Mouse (Mus musculus) adrenal gland, postnatal 4 days (tissue): ENCODE data around the gene Padi2. TPM values are rescaled to one million over a fixed set of nuclear protein-coding genes. Genes with fewer than 3 reads are reported as not detected.
A peak's percentile ranks its signal among the peaks of the same experiment; 100 is the strongest.

ENCODE experiments used
- DNase-seq, 2 experiments: peaks; one replicate each; pipeline ENCODE4 v3.0.0; 2021 to 2022; ENCODE audit warnings: low spot score in 2 of 2, mixed read lengths in 2 of 2
- total RNA-seq, 2 experiments: library from RNA; stranded (reverse); gene quantifications; 2 replicates each; pipeline ENCODE4 v1.2.3; 2021

Padi2 gene
- total RNA-seq, 2 experiments from 2014 or later: 6.7 to 9.5 TPM

GRCm38 (mm10) chr4:140919974-140920836 lies 14.1 kb downstream of the Padi2 start:
- DNase-seq: no peak

DNA sequence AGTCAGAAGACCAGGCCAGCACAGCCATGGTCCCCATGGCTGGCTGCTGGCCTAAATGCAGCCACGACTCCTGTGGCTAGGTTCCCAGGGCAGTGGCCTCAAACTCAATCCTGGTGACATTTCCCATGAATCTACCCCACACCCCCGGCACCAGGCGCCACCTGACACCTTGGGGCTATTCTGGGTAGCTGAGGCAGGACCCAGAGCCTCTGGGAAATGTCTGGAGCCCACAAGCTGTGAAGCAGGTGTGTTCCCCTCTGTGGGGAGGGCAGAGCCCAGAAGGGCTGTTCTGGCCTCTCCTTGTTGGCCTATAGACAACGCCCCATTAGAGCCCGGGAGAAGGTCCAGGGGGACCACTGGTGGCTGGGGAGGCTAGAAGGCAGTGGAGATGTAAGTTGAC lies 16.4 kb downstream of the Padi2 start:
- DNase-seq: no peak

- DNase-seq: no peak
Observed at GRCm38 (mm10) chr4:140925648-140926047, 19.5 kb downstream of the Padi2 start.

DNA sequence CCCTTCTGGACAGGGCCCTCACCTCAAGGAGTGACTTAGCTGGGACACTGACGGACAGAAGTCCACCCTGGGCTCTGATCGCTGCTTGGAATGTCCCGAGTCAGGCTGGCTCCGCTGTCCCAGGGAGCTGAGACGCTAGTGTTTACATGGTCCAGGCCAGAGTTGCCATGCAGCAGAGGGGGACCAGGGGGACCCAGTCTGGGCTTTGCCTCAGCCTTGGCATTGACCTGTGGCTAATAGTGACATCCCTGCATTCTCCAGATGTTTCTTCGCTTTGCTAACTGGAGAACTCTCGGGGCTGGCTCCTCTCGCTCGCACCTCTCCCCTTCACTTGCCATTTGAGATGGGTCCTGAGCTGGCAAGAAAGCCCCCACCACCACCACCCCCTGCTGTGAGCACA lies 22.2 kb downstream of the Padi2 start:
- DNase-seq: no peak

DNA sequence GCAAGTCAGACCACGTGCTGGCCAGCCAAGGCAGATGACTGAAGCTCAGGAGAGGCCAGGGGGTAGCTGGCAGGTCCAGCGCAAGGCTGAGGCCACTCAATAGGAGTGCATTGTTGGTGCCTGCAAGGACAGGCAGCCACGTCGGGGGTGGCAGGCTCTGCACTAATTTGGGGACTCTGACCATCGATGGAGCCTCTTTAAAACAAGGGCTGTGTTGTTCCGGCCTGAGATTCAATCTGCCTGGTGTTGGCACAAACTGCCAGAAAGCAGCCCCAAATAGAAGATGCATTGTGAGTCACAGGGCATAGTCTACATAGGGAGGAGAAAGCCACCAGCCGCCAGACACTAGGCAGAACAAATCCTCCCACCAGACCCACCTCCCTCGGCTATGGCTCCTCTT lies 23.6 kb downstream of the Padi2 start:
- no peak for DNase-seq

- no peak for DNase-seq
Observed at GRCm38 (mm10) chr4:140930900-140931470, 24.8 kb downstream of the Padi2 start.

- no peak for DNase-seq
Observed at GRCm38 (mm10) chr4:140935643-140936042, 29.5 kb downstream of the Padi2 start.

- no peak for DNase-seq
Observed at GRCm38 (mm10) chr4:140944356-140944755, 38.2 kb downstream of the Padi2 start.

DNA sequence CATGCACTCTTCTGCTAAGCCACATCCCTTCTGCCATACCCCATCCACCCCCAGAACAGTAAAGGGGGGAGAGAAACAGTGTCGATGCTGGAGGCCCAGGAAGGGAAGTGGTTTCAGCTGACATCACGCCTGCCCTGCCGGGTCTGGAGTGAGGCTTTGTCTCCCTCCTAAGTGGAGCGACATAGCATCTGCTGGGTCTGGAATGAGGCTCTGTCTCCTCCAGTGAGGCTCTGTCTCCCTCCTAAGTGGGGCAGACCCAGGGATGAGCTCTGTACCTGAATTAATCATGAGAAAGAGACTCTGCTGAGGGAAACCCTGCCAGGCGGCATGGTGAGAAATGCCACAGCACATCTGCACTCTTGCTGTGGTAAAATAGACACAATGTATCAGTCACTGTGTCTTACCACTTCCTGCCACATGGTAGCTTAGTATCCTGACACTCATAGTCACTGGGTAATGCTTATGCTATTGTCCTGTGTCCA lies 38.9 kb downstream of the Padi2 start:
- no peak for DNase-seq

DNA sequence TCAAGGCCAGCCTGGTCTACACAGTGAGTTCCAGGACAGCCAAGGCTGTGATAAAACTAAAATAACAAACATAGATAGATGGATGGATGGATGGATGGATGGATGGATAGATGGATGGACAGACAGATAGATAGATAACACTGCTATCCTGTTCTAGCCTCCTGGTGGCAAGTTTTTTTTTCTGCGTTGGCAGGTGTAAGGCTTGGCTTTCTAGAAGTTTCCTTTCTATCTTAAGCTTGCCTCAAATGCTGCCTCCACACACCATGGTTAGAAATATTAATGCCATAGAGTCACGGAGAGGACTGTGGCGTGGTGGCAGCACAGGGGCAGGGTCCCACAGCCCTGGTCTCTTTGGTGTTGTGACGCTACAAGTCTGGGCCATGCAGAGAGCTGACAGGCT lies 39.4 kb downstream of the Padi2 start:
- no peak for DNase-seq

DNA sequence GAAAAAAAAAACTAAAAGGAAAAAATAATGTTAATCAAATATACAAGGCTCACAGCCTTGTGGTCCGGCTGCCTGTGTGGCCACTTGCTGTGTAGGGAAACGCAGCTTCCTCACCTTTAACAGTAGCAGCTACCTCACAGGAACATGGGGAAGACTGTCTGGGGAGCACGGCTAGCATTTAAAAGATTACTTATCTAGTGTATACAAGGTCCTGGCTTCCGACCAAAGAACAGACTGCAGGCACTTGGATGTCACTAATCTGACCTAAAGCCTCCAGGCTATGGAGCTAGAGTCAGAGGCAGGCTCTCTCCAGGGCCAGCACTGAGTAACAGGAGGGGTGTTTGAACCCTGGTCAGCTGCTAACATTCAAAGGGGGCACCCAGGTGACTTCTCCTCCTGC lies 39.9 kb downstream of the Padi2 start:
- no peak for DNase-seq

DNA sequence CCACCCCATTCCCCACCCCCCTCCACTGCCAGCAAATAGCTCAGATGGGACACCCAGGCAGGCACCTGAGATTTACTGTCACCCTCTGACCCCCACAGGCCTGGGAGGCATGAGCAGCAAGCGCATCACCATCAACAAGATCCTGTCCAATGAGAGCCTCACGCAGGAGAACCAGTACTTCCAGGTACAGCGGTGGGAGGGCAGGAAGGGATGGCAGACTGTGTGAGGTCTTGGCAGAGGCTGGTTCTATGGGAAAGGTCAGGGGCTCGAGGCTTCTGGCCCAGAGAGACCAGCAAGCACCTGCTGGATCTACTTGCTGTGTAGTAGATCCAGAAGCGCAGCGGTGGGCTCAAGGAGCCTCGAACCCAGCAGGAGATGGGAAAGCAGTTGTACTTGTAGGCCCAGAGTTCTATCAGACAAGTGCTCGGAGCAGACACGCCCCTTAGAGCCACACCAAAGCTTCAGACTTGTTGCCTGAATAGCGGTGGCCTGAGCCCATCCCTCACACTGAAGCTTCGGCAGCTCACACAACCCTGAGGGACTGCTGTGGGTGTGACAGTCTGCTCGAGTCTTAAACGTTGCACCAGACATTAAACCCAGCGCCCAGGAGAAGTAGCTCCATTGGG lies 40.5 kb downstream of the Padi2 start:
- no peak for DNase-seq

DNA sequence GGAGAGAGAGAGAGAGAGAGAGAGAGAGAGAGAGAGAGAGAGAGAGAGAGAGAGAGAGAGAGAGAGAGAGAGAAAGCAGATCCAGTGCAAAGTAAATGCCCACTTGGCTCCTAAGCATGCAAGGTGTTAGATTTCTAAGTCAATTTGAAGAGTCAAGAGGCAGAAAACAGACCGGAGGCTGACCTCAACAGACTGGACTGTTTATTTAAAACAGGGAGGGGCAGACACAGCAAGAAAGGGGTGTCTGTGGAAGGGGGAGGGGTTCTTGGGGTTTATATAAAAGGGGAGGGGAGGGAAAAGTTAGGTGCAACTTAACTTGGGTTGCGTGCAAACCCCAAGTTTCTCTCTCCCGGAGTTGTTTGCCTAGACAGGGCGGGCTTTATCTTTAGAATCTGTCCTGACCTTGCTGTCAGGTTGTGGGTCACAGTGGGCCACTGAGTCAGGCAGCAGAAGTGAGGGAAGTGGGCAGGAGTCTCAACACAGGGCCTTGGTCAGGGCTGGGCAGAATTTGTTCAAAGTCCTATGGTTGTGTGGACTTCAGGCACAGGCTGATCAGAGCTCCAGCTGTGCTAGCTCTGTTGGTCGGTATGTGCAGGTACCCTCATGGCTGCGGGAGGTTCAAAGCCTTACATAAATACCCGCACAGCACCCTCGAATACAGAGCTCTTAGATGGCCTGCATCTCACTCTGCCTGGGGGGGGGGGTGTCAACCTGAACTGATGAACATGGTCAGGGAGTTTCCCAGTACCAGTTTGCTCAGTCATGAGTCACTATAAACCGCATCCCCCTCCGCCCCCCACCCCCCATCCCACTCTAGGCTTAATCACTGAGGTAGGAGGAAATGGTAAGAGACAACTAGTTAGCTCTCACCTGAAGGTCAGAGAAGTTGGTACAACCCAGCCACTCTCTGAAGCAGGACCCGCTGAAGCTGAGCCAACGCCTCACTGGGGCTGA lies 41.6 kb downstream of the Padi2 start:
- DNase-seq: no peak

- DNase-seq: no peak
Observed at GRCm38 (mm10) chr4:140948481-140948880, 42.3 kb downstream of the Padi2 start.

DNA sequence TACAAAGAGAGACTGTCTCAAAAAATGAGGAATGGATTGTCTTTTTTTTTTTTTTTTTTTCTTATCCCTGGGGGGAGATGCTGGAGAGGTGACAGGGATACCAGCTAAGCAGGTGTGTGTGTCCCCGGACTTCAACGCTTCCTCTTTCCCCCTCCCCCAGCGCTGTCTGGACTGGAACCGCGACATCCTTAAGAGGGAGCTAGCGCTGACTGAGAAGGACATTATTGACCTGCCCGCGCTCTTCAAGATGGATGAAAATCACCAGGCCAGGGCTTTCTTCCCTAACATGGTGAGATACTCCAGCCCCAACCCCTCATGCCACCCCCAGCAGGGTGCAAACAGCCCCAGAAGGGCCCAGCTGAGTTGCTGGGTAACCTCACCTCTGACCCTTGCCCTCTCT lies 42.9 kb downstream of the Padi2 start:
- DNase-seq: no peak

GRCm38 (mm10) chr4:140949616-140950015 lies 43.5 kb downstream of the Padi2 start:
- no peak for DNase-seq

DNA sequence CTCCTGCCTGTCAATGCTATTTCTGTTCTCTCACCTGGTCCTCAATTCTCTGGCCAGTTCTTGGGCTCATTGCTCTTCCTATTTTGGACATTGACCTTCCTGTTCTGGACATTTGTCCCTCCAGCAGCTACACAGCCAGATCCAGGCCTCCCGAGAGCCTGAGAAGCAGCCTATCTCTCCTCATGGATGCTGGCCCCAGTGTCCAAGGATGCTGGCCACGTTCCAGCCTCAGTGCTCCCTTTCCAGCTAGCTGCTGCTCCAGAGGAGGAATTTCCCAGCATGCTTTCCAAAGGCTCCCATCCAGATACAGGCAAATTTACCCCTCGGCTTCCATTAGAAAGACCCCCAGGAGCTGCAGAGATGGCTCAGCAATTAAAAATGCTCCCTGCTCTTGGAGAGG lies 44.4 kb downstream of the Padi2 start:
- DNase-seq: no peak

- DNase-seq: no peak
Observed at GRCm38 (mm10) chr4:140951861-140952641, 45.9 kb downstream of the Padi2 start.

- no peak for DNase-seq
Observed at GRCm38 (mm10) chr4:140957131-140957702, 51.1 kb downstream of the Padi2 start.

DNA sequence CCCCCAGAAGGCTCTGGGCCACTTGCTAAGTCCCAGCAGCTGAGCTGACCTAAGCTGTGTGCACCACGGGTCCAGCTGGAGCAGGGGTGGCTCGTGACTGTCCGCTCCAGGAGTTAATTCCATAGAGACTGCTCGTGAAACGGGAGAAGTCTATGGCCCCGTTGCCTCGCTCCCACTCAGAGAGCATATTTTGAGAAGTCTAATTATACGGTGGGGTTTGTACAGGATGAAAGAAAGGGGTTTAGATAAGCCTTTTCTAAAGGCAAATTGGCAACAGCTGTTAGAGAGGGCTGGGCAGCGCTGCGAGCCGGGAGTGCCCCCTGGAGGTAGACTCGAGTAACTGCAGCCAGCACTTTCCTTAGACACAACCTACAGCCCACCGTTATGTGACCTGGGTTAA lies 51.6 kb downstream of the Padi2 start:
- DNase-seq: peak in 1 of 2 experiments; percentile 55
